Mouse (Mus musculus) adrenal gland, adult (tissue): ENCODE measurements around the gene Gstm1.
"Not testable (repeated sequence)": the region's sequence is repeated elsewhere in the genome, so short reads cannot be mapped to it uniquely, and the experiment has no call there.

ENCODE experiments used
- DNase-seq, 2 experiments: peaks; one replicate each; pipeline ENCODE4 v3.0.0; 2022 to 2023; ENCODE audit warnings: low spot score in 1 of 2; ENCODE audit not compliant: inconsistent age in 2 of 2

Gene Gstm1

GRCm38 (mm10) chr3:108018190-108018820, 532 bp upstream of the Gstm1 start:
- DNase-seq: no peak

GRCm38 (mm10) chr3:108016468-108016867, 1.3 kb downstream of the Gstm1 start:
- DNase-seq: not testable (repeated sequence)

GRCm38 (mm10) chr3:108014974-108015346, 2.8 kb downstream of the Gstm1 start:
- DNase-seq: no peak

- DNase-seq: peak in 1 of 2 experiments; percentile 53
These were observed 3.4 kb downstream of the Gstm1 start for GRCm38 (mm10) chr3:108014098-108014973.

- peak; percentile 84 to 92 for DNase-seq
These were observed 4.4 kb downstream of the Gstm1 start for GRCm38 (mm10) chr3:108013331-108013871.

GRCm38 (mm10) chr3:108011558-108011957, 6.2 kb downstream of the Gstm1 start:
- no peak for DNase-seq

- DNase-seq: peak; percentile 64 to 80
These were observed 7.5 kb downstream of the Gstm1 start for GRCm38 (mm10) chr3:108010286-108010685.

GRCm38 (mm10) chr3:108002021-108002420, 15.8 kb downstream of the Gstm1 start:
- DNase-seq: no peak

- DNase-seq: no peak
These were observed 18.3 kb downstream of the Gstm1 start for GRCm38 (mm10) chr3:107999491-107999890.

- DNase-seq: peak in 1 of 2 experiments; percentile 77
These were observed 19.2 kb downstream of the Gstm1 start for GRCm38 (mm10) chr3:107998591-107998990.

- DNase-seq: no peak
These were observed 21.2 kb downstream of the Gstm1 start for GRCm38 (mm10) chr3:107996576-107996975.

- DNase-seq: not testable (repeated sequence)
These were observed 21.8 kb downstream of the Gstm1 start for GRCm38 (mm10) chr3:107995974-107996373.

- peak; percentile 64 to 87 for DNase-seq
These were observed 31.7 kb downstream of the Gstm1 start, which contains the start of gene Gstm2 for GRCm38 (mm10) chr3:107986041-107986562. TSS of gene Gstm2 (minus strand) at chr3:107986453.

- not testable (repeated sequence) for DNase-seq
These were observed 32.6 kb downstream of the Gstm1 start for GRCm38 (mm10) chr3:107985141-107985540.

- peak; percentile 73 to 83 for DNase-seq
These were observed 33.3 kb downstream of the Gstm1 start for GRCm38 (mm10) chr3:107984471-107984870.

GRCm38 (mm10) chr3:107983771-107984170, 34.0 kb downstream of the Gstm1 start:
- DNase-seq: no peak

- DNase-seq: peak; percentile 78 to 79
These were observed 35.0 kb downstream of the Gstm1 start for GRCm38 (mm10) chr3:107982726-107983125.

- DNase-seq: no peak
These were observed 36.5 kb downstream of the Gstm1 start for GRCm38 (mm10) chr3:107981261-107981660.

- DNase-seq: peak in 1 of 2 experiments; percentile 10
These were observed 40.1 kb downstream of the Gstm1 start for GRCm38 (mm10) chr3:107977691-107978090.

GRCm38 (mm10) chr3:107974237-107974636, 43.5 kb downstream of the Gstm1 start:
- peak in 1 of 2 experiments; percentile 45 for DNase-seq

GRCm38 (mm10) chr3:107972070-107972469, 45.7 kb downstream of the Gstm1 start:
- no peak for DNase-seq
